Mouse (Mus musculus): ENCODE measurements around the gene Rplp2. TPM values are rescaled to one million over a fixed set of nuclear protein-coding genes. Genes with fewer than 3 reads are reported as not detected.

Rplp2 gene
- polyA plus RNA-seq, 1 experiment from 2014 or later: 1,535 TPM

- peaks cover 45% of the 10 kb centered on the region for H3K4me1 ChIP-seq (ENCODE audit: control insufficient read depth, insufficient read depth, low read length)
- no peak overlapping the region for H3K27ac ChIP-seq (ENCODE audit: low read length)
- 0 out of 2 replicates have a peak overlapping the region, but pooled peaks have one; percentile 11 for H3K4me3 ChIP-seq (ENCODE audit: low read depth, low read length)
- H3K27me3 ChIP-seq (ENCODE audit: control insufficient read depth, insufficient read depth, low read length): peaks cover 19% of the 10 kb centered on the region; the same call in 1 of the 2 replicates
- no peaks in the 10 kb centered on the region for H3K9me3 ChIP-seq (ENCODE audit: control insufficient read depth, low read depth, low read length)
- peaks cover 9% of the 10 kb centered on the region; the same call in 1 of the 2 replicates for H3K36me3 ChIP-seq (ENCODE audit: control insufficient read depth, insufficient read depth, low read length)
- H3K4me2 ChIP-seq (replicated peaks; ENCODE audit: low read depth, low read length): peak overlapping the region; percentile 34; the same call in 1 of the 2 replicates
- H3K9ac ChIP-seq (replicated peaks; ENCODE audit: low read depth, low read length): no peak overlapping the region
- ATAC-seq (ENCODE audit: insufficient number of reproducible peaks, insufficient read depth, low FRiP score, low read depth): no peak
- 32% methylated on average over 10 of the region's 10 CpGs for WGBS
Observed at GRCm38 (mm10) chr7:141465388-141466044, 18.3 kb downstream of the Rplp2 start.

- H3K4me3 ChIP-seq (ENCODE audit: low read depth, low read length): no peak overlapping the region
- 81% methylated on average over 7 of the region's 7 CpGs for WGBS
- H3K27ac ChIP-seq (ENCODE audit: low read length): no peak overlapping the region
- no peaks in the 10 kb centered on the region for H3K9me3 ChIP-seq (ENCODE audit: control insufficient read depth, low read depth, low read length)
- no peak for ATAC-seq (ENCODE audit: insufficient number of reproducible peaks, insufficient read depth, low FRiP score, low read depth)
- H3K4me2 ChIP-seq (replicated peaks; ENCODE audit: low read depth, low read length): no peak overlapping the region
- H3K27me3 ChIP-seq (ENCODE audit: control insufficient read depth, insufficient read depth, low read length): peaks cover 19% of the 10 kb centered on the region; the same call in 1 of the 2 replicates
- H3K36me3 ChIP-seq (ENCODE audit: control insufficient read depth, insufficient read depth, low read length): peaks cover 14% of the 10 kb centered on the region
- no peak overlapping the region for H3K9ac ChIP-seq (replicated peaks; ENCODE audit: low read depth, low read length)
- H3K4me1 ChIP-seq (ENCODE audit: control insufficient read depth, insufficient read depth, low read length): peaks cover 43% of the 10 kb centered on the region
Observed at GRCm38 (mm10) chr7:141466045-141466394, 18.9 kb downstream of the Rplp2 start.

GRCm38 (mm10) chr7:141466607-141467148, 19.5 kb downstream of the Rplp2 start:
- Histone ChIP-seq H3K4me3 (ENCODE audit: low read depth, low read length) (peak overlapping the region; percentile 78), H3K36me3 (ENCODE audit: control insufficient read depth, insufficient read depth, low read length) (peaks cover 20% of the 10 kb centered on the region), H3K27me3 (ENCODE audit: control insufficient read depth, insufficient read depth, low read length) (peaks cover 19% of the 10 kb centered on the region; the same call in 1 of the 2 replicates), H3K9ac (replicated peaks; ENCODE audit: low read depth, low read length) (no peak overlapping the region), H3K4me1 (ENCODE audit: control insufficient read depth, insufficient read depth, low read length) (peaks cover 36% of the 10 kb centered on the region), H3K27ac (ENCODE audit: low read length) (peak overlapping the region; percentile 92; the same call in 1 of the 2 replicates), H3K4me2 (replicated peaks; ENCODE audit: low read depth, low read length) (peak overlapping the region; percentile 87), H3K9me3 (ENCODE audit: control insufficient read depth, low read depth, low read length) (no peaks in the 10 kb centered on the region)
- no peak for ATAC-seq (ENCODE audit: insufficient number of reproducible peaks, insufficient read depth, low FRiP score, low read depth)
- 52% methylated on average over 10 of the region's 10 CpGs for WGBS

- Histone ChIP-seq H3K9ac (replicated peaks; ENCODE audit: low read depth, low read length) (peak within 1 kb of the TSS; percentile 70), H3K4me1 (ENCODE audit: control insufficient read depth, insufficient read depth, low read length) (peaks cover 35% of the 10 kb centered on the region), H3K27ac (ENCODE audit: low read length) (peak within 1 kb of the TSS; percentile 92), H3K4me2 (replicated peaks; ENCODE audit: low read depth, low read length) (peak within 1 kb of the TSS; percentile 87), H3K36me3 (ENCODE audit: control insufficient read depth, insufficient read depth, low read length) (peaks cover 25% of the 10 kb centered on the region), H3K9me3 (ENCODE audit: control insufficient read depth, low read depth, low read length) (no peaks in the 10 kb centered on the region), H3K4me3 (ENCODE audit: low read depth, low read length) (peak within 1 kb of the TSS; percentile 78), H3K27me3 (ENCODE audit: control insufficient read depth, insufficient read depth, low read length) (peaks cover 14% of the 10 kb centered on the region; the same call in 1 of the 2 replicates)
- peak; percentile 80 for ATAC-seq (ENCODE audit: insufficient number of reproducible peaks, insufficient read depth, low FRiP score, low read depth)
- under 1% methylated on average over 52 of the region's 52 CpGs for WGBS
Observed at GRCm38 (mm10) chr7:141467230-141468030, 20.3 kb downstream of the Rplp2 start, which contains the start of gene Cd151. Gene Cd151, plus strand, starts transcription at chr7:141467392.

GRCm38 (mm10) chr7:141468164-141468521, 21.0 kb downstream of the Rplp2 start:
- WGBS: 7% methylated on average over 5 of the region's 5 CpGs
- no peak for ATAC-seq (ENCODE audit: insufficient number of reproducible peaks, insufficient read depth, low FRiP score, low read depth)
- peaks cover 35% of the 10 kb centered on the region for H3K4me1 ChIP-seq (ENCODE audit: control insufficient read depth, insufficient read depth, low read length)
- peak overlapping the region; percentile 87 for H3K4me2 ChIP-seq (replicated peaks; ENCODE audit: low read depth, low read length)
- peak overlapping the region; percentile 70 for H3K9ac ChIP-seq (replicated peaks; ENCODE audit: low read depth, low read length)
- H3K36me3 ChIP-seq (ENCODE audit: control insufficient read depth, insufficient read depth, low read length): peaks cover 31% of the 10 kb centered on the region
- peaks cover 10% of the 10 kb centered on the region; the same call in 1 of the 2 replicates for H3K27me3 ChIP-seq (ENCODE audit: control insufficient read depth, insufficient read depth, low read length)
- H3K9me3 ChIP-seq (ENCODE audit: control insufficient read depth, low read depth, low read length): no peaks in the 10 kb centered on the region
- peak overlapping the region; percentile 78 for H3K4me3 ChIP-seq (ENCODE audit: low read depth, low read length)
- H3K27ac ChIP-seq (ENCODE audit: low read length): peak overlapping the region; percentile 92

GRCm38 (mm10) chr7:141468522-141469211, 21.5 kb downstream of the Rplp2 start:
- H3K4me2 ChIP-seq (replicated peaks; ENCODE audit: low read depth, low read length): peak overlapping the region; percentile 87
- H3K9ac ChIP-seq (replicated peaks; ENCODE audit: low read depth, low read length): peak overlapping the region; percentile 70
- peaks cover 31% of the 10 kb centered on the region for H3K36me3 ChIP-seq (ENCODE audit: control insufficient read depth, insufficient read depth, low read length)
- peaks cover 35% of the 10 kb centered on the region for H3K4me1 ChIP-seq (ENCODE audit: control insufficient read depth, insufficient read depth, low read length)
- peak overlapping the region; percentile 92 for H3K27ac ChIP-seq (ENCODE audit: low read length)
- WGBS: 8% methylated on average over 8 of the region's 8 CpGs
- peak; percentile 68 for ATAC-seq (ENCODE audit: insufficient number of reproducible peaks, insufficient read depth, low FRiP score, low read depth)
- peak overlapping the region; percentile 78 for H3K4me3 ChIP-seq (ENCODE audit: low read depth, low read length)
- peaks cover 8% of the 10 kb centered on the region; the same call in 1 of the 2 replicates for H3K27me3 ChIP-seq (ENCODE audit: control insufficient read depth, insufficient read depth, low read length)
- no peaks in the 10 kb centered on the region for H3K9me3 ChIP-seq (ENCODE audit: control insufficient read depth, low read depth, low read length)

- peaks cover under 1% of the 10 kb centered on the region; the same call in 1 of the 2 replicates for H3K27me3 ChIP-seq (ENCODE audit: control insufficient read depth, insufficient read depth, low read length)
- H3K9me3 ChIP-seq (ENCODE audit: control insufficient read depth, low read depth, low read length): no peaks in the 10 kb centered on the region
- peak overlapping the region; percentile 78; the same call in 1 of the 2 replicates for H3K4me3 ChIP-seq (ENCODE audit: low read depth, low read length)
- peaks cover 36% of the 10 kb centered on the region for H3K4me1 ChIP-seq (ENCODE audit: control insufficient read depth, insufficient read depth, low read length)
- H3K36me3 ChIP-seq (ENCODE audit: control insufficient read depth, insufficient read depth, low read length): peaks cover 31% of the 10 kb centered on the region
- H3K4me2 ChIP-seq (replicated peaks; ENCODE audit: low read depth, low read length): peak overlapping the region; percentile 87
- WGBS: 85% methylated on average over 6 of the region's 6 CpGs
- ATAC-seq (ENCODE audit: insufficient number of reproducible peaks, insufficient read depth, low FRiP score, low read depth): no peak
- H3K9ac ChIP-seq (replicated peaks; ENCODE audit: low read depth, low read length): no peak overlapping the region; the same call in 1 of the 2 replicates
- H3K27ac ChIP-seq (ENCODE audit: low read length): peak overlapping the region; percentile 92; the same call in 1 of the 2 replicates
Observed at GRCm38 (mm10) chr7:141469352-141469751, 22.2 kb downstream of the Rplp2 start.

All from stomach, embryonic 14.5 days (tissue).